ENCODE assay signal across 8 mouse cellular contexts in the genomic region with DNA sequence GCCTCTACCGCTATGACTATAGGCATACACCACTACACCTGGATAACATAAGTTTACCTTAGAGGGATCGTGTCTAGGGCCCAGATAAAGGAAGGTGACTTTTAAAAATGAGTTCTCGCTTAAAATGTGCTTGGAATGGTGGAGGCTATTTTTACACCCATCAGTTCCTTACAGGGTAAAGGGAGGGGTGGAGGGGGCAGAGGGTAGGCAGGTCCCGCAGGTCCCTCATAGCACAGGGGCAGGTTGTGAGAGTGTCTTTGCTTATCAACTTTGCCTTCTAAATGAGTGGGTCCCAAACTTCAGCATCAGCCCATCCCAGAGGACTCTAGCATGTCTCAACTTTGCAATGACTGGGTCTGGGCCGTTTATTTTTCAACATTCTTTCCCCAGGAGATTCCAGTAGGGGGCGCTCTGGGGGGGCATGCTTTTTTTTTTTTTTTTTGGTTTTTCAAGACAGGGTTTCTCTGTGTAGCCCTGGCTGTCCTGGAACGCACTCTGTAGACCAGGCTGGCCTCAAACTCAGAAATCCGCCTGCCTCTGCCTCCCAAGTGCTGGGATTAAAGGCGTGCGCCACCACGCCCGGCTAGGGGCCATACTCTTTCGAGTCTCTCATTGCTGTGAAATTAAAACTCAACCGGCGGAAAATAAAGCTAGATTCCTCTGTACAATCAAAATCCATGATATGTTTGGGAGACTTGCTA. TPM values are rescaled to one million over a fixed set of nuclear protein-coding genes. Genes with fewer than 3 reads are reported as not detected.
A peak's percentile ranks its signal among the peaks of the same experiment; 100 is the strongest.
DNase-seq lines count a peak whose midpoint lies in the region; ATAC-seq and TF ChIP-seq lines count a peak whose summit lies in the region.

No protein-coding gene starts in this region.

- peak; percentile 53 for TF ChIP-seq CTCF in liver, postnatal 0 days (IDR thresholded peaks at IDR 0.05; ENCODE audit: low read depth)

- 0 out of 2 replicates have a peak overlapping the region, but pooled peaks have one; percentile 67 for H3K27ac ChIP-seq in kidney, embryonic 16.5 days (ENCODE audit: low read length)
- H3K27ac ChIP-seq in heart, embryonic 15.5 days = peak overlapping the region; percentile 92
- H3K27ac ChIP-seq in liver, postnatal 0 days (ENCODE audit: low read depth) = peak overlapping the region; percentile 96

- DNase-seq in kidney, postnatal 14 days = no peak
- DNase-seq in NIH3T3 (ENCODE audit: low read depth) (peak; percentile 48), adipocyte (ENCODE audit: low spot score) (no peak)
- peak; percentile 45 for DNase-seq in liver, postnatal 0 days
- peak; percentile 51 for DNase-seq in testis, postnatal 10 days (ENCODE audit: low spot score)
- no peak for DNase-seq in ovary, adult 18-20 months (ENCODE audit: low spot score)

- no peaks in the 10 kb centered on the region for H3K27me3 ChIP-seq in kidney, embryonic 16.5 days (ENCODE audit: insufficient read depth, low read length)
- no peaks in the 10 kb centered on the region for H3K27me3 ChIP-seq in heart, embryonic 15.5 days
- no peaks in the 10 kb centered on the region for H3K27me3 ChIP-seq in liver, postnatal 0 days (ENCODE audit: insufficient read depth, low read length)

- H3K4me2 ChIP-seq in kidney, embryonic 16.5 days (replicated peaks; ENCODE audit: low read depth, low read length) = peak overlapping the region; percentile 53
- H3K4me2 ChIP-seq in heart, embryonic 15.5 days = peak overlapping the region; percentile 67
- H3K4me2 ChIP-seq in liver, postnatal 0 days (ENCODE audit: low read depth, low read length) = peak overlapping the region; percentile 73

- no peaks in the 10 kb centered on the region for H3K9me3 ChIP-seq in kidney, embryonic 16.5 days (ENCODE audit: low read length)
- H3K9me3 ChIP-seq in heart, embryonic 15.5 days (replicated peaks) = no peaks in the 10 kb centered on the region
- H3K9me3 ChIP-seq in liver, postnatal 0 days (ENCODE audit: low read length) = no peaks in the 10 kb centered on the region

- peak overlapping the region; percentile 59 for H3K9ac ChIP-seq in kidney, embryonic 16.5 days (replicated peaks; ENCODE audit: low read length)
- 0 out of 2 replicates have a peak overlapping the region, but pooled peaks have one; percentile 48 for H3K9ac ChIP-seq in heart, embryonic 15.5 days
- peak overlapping the region; percentile 88 for H3K9ac ChIP-seq in liver, postnatal 0 days (replicated peaks)

- H3K4me1 ChIP-seq in kidney, embryonic 16.5 days (ENCODE audit: insufficient read depth, low read length) = peaks cover 8% of the 10 kb centered on the region; the same call in 1 of the 2 replicates
- peaks cover 45% of the 10 kb centered on the region for H3K4me1 ChIP-seq in heart, embryonic 15.5 days (replicated peaks)
- peaks cover 29% of the 10 kb centered on the region for H3K4me1 ChIP-seq in liver, postnatal 0 days (ENCODE audit: insufficient read depth)

- H3K4me3 ChIP-seq in kidney, embryonic 16.5 days (ENCODE audit: low read length) = peak overlapping the region; percentile 71
- peak overlapping the region; percentile 82 for H3K4me3 ChIP-seq in heart, embryonic 15.5 days
- peak overlapping the region; percentile 92 for H3K4me3 ChIP-seq in liver, postnatal 0 days (ENCODE audit: low read depth, low read length)

- no peak for TF ChIP-seq EP300 in liver, postnatal 0 days (IDR thresholded peaks at IDR 0.05; ENCODE audit: low read depth)

- no peak for ATAC-seq in kidney, embryonic 16.5 days (ENCODE audit: low FRiP score, low TSS enrichment)
- ATAC-seq in heart, embryonic 15.5 days (replicated peaks; ENCODE audit: insufficient number of reproducible peaks, insufficient read depth, low FRiP score, low read depth) = no peak
- ATAC-seq in liver, postnatal 0 days = no peak

- 57% methylated on average over 15 of the region's 15 CpGs for WGBS in kidney, embryonic 16.5 days
- 54% methylated on average over 15 of the region's 15 CpGs for WGBS in heart, embryonic 15.5 days
- WGBS in liver, postnatal 0 days (ENCODE audit: insufficient replicate concordance) = 47% methylated on average over 14 of the region's 15 CpGs

- H3K36me3 ChIP-seq in kidney, embryonic 16.5 days (ENCODE audit: insufficient read depth, low read length) = no peaks in the 10 kb centered on the region
- no peaks in the 10 kb centered on the region for H3K36me3 ChIP-seq in heart, embryonic 15.5 days
- H3K36me3 ChIP-seq in liver, postnatal 0 days (replicated peaks; ENCODE audit: insufficient read depth, low read length) = no peaks in the 10 kb centered on the region

RNA-seq across cellular contexts. Expression of a gene that starts 0.6 kb away (rescaled TPM):
- polyA plus RNA-seq in kidney, embryonic 16.5 days (2015; fragmentation: Nextera tagmentation; extraction: Ambion mirVana) = 9.6 and 10.3 TPM in 2 replicates
- polyA plus RNA-seq in heart, embryonic 15.5 days (2015; fragmentation: Nextera tagmentation; extraction: Ambion mirVana) = 12.0 and 12.7 TPM in 2 replicates
- 9.9 and 11.3 TPM in 2 replicates for polyA plus RNA-seq in liver, postnatal 0 days (2015; fragmentation: Nextera tagmentation; extraction: Ambion mirVana)

Comparison
In these comparisons a context has a peak if more than half of its experiments do, and no peak if none do; other contexts are left out.
1. DNase-seq: peak in NIH3T3 (single experiment), liver, postnatal 0 days (single experiment) and testis, postnatal 10 days (single experiment); none in kidney, postnatal 14 days (single experiment), ovary, adult 18-20 months (single experiment) and adipocyte (single experiment).
2. Peak in every context shown above with its lines, with median percentiles within 50 percentile points of each other: H3K27ac ChIP-seq, H3K4me2 ChIP-seq, H3K4me3 ChIP-seq and H3K9ac ChIP-seq.